9 mouse cellular contexts compared by ENCODE assay signal in the genomic region with DNA sequence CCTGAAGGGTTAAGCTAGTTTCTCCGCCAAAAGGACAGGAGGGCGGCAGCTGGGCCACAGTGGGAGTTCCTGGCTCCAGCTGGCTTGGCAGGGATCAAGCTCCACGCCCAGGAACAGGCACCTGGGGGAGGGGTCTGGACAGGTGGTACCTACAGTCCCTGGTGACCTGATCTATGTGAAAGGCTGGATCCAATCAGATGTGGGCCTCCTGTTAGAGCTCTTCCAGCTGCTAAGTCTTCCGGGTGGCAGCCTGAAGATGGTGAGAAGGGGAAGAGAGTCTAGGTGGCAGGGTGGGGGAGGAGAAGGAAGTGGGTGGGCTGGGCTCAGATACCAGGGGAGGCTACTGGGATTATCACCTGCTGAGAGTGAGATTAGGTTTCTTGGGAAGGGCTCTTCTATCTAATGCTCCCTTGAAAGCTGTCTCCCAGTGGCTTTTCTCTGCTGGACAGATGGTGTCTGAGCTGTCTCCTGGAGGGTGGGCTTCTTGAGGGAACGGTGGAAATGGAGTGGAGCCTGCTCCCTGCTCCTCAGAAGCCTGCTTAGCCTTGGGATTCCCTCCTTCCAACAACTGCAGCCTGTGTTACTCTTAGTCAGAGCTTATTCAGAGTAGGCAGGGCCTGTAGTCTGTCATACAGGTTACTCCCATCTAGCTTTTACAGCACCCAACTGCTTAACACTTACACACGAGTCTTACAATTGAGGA. TPM values are rescaled to one million over a fixed set of nuclear protein-coding genes. Genes with fewer than 3 reads are reported as not detected.
A peak's percentile ranks its signal among the peaks of the same experiment; 100 is the strongest.
DNase-seq lines count a peak whose midpoint lies in the region; ATAC-seq and TF ChIP-seq lines count a peak whose summit lies in the region.
"Had no signal": no experiment of that assay in that cellular context is flagged by ENCODE, and none has a peak within 500 bp of the region (broad histone marks: within the 10 kb centered on the region; RNA-seq: fewer than 3 reads in every experiment).

No protein-coding gene starts in this region.

- TF ChIP-seq POLR2A in limb, embryonic 14.5 days (IDR thresholded peaks at IDR 0.05; ENCODE audit: borderline replicate concordance, extremely low read depth, insufficient read depth, insufficient read length) = no peak

- no peaks in the 10 kb centered on the region for H3K27me3 ChIP-seq in heart, embryonic 10.5 days (ENCODE audit: insufficient read depth, poor library complexity, severe bottlenecking)
- no peaks in the 10 kb centered on the region for H3K27me3 ChIP-seq in heart, postnatal 0 days (ENCODE audit: control insufficient read depth, insufficient read depth, low read length)
- H3K27me3 ChIP-seq in limb, embryonic 14.5 days (ENCODE audit: control insufficient read depth, insufficient read depth, low read length) = no peaks in the 10 kb centered on the region
- H3K27me3 ChIP-seq: Patski had no signal

- no peak overlapping the region for H3K4me2 ChIP-seq in heart, postnatal 0 days (ENCODE audit: low read depth, low read length)
- no peak overlapping the region for H3K4me2 ChIP-seq in limb, embryonic 14.5 days (replicated peaks; ENCODE audit: low read depth, low read length, severe bottlenecking)

- ATAC-seq in heart, postnatal 0 days (ENCODE audit: insufficient read depth, low read depth) = no peak
- ATAC-seq in limb, embryonic 14.5 days (ENCODE audit: low FRiP score, low read depth) = peak; percentile 81
- ATAC-seq: Patski had no signal

- TF ChIP-seq EP300 in heart, postnatal 0 days (IDR thresholded peaks at IDR 0.05; ENCODE audit: low read depth) = no peak

- peaks cover 40% of the 10 kb centered on the region for H3K4me1 ChIP-seq in heart, embryonic 10.5 days
- peaks cover 25% of the 10 kb centered on the region for H3K4me1 ChIP-seq in heart, postnatal 0 days (ENCODE audit: control insufficient read depth, insufficient read depth)
- H3K4me1 ChIP-seq in limb, embryonic 14.5 days (ENCODE audit: control insufficient read depth, insufficient read depth, low read length) = peaks cover 20% of the 10 kb centered on the region

- no peaks in the 10 kb centered on the region for H3K9me3 ChIP-seq in heart, embryonic 10.5 days
- H3K9me3 ChIP-seq in heart, postnatal 0 days (replicated peaks; ENCODE audit: control insufficient read depth, low read length) = no peaks in the 10 kb centered on the region
- no peaks in the 10 kb centered on the region for H3K9me3 ChIP-seq in limb, embryonic 14.5 days (ENCODE audit: control insufficient read depth, low read length)

- no peak for DNase-seq in heart, embryonic 10.5 days (ENCODE audit: low spot score)
- DNase-seq in heart, postnatal 4 days = no peak
- DNase-seq in cerebellum, adult 8-10 months = peak; percentile 91
- no peak for DNase-seq in heart, postnatal 0 days (ENCODE audit: low spot score)
- peak; percentile 53 for DNase-seq in limb, embryonic 14.5 days (ENCODE audit: low spot score)
- DNase-seq in retina, postnatal 7 days (ENCODE audit: low read depth, low spot score) = peak; percentile 80
- DNase-seq in right cerebral cortex, postnatal 14 days = no peak
- DNase-seq in MN1 (ENCODE audit: low spot score) = no peak

- 7% methylated on average over 6 of the region's 6 CpGs for WGBS in heart, embryonic 10.5 days
- 17% methylated on average over 6 of the region's 6 CpGs for WGBS in heart, postnatal 0 days
- 2% methylated on average over 6 of the region's 6 CpGs for WGBS in limb, embryonic 14.5 days

- H3K9ac ChIP-seq in heart, postnatal 0 days (replicated peaks; ENCODE audit: low read depth, low read length) = 0 out of 2 replicates have a peak overlapping the region, but pooled peaks have one; percentile 2
- no peak overlapping the region for H3K9ac ChIP-seq in limb, embryonic 14.5 days (ENCODE audit: low read depth, low read length, severe bottlenecking)

- no peak for TF ChIP-seq CTCF in heart, postnatal 0 days (IDR thresholded peaks at IDR 0.05; ENCODE audit: low read depth)

- 0 out of 2 replicates have a peak overlapping the region, but pooled peaks have one; percentile 4 for H3K4me3 ChIP-seq in heart, embryonic 10.5 days
- no peak overlapping the region for H3K4me3 ChIP-seq in heart, postnatal 0 days (ENCODE audit: low read depth, low read length)
- no peak overlapping the region for H3K4me3 ChIP-seq in limb, embryonic 14.5 days (replicated peaks; ENCODE audit: low read length)

- no peaks in the 10 kb centered on the region for H3K36me3 ChIP-seq in heart, embryonic 10.5 days
- H3K36me3 ChIP-seq in heart, postnatal 0 days (replicated peaks; ENCODE audit: control insufficient read depth, insufficient read depth, low read length) = no peaks in the 10 kb centered on the region
- H3K36me3 ChIP-seq in limb, embryonic 14.5 days (ENCODE audit: control insufficient read depth, insufficient read depth, low read length) = no peaks in the 10 kb centered on the region

- H3K27ac ChIP-seq in heart, embryonic 10.5 days = peak overlapping the region; percentile 65
- peak overlapping the region; percentile 62 for H3K27ac ChIP-seq in heart, postnatal 0 days (ENCODE audit: low read depth)
- H3K27ac ChIP-seq in limb, embryonic 14.5 days (replicated peaks; ENCODE audit: low read depth, low read length) = no peak overlapping the region

RNA-seq across cellular contexts. Expression of a gene that starts 27.0 kb away (rescaled TPM):
- polyA plus RNA-seq in heart, embryonic 10.5 days (2016; fragmentation: Nextera tagmentation; extraction: Ambion mirVana) = 72.8 and 76.2 TPM in 2 replicates
- total RNA-seq in heart, postnatal 4 days (2021) = 10 to 100 TPM; 39.0 to 45.0 TPM
- 60.9 and 75.6 TPM in 2 replicates for total RNA-seq in heart, postnatal 0 days (2014; rRNA removed; ENCODE audit: low replicate concordance)
- polyA plus RNA-seq in heart, postnatal 0 days (2015; fragmentation: Nextera tagmentation; extraction: Ambion mirVana) = 34.5 and 35.0 TPM in 2 replicates
- 46.8 and 54.3 TPM in 2 replicates for polyA plus RNA-seq in limb, embryonic 14.5 days (2012; rRNA removed)
- 91.2 and 96.3 TPM in 2 replicates for polyA plus RNA-seq in limb, embryonic 14.5 days (2014; fragmentation: Nextera tagmentation; extraction: Ambion mirVana)

RNA-seq across cellular contexts. Expression of a gene that starts 43.2 kb away (rescaled TPM):
- polyA plus RNA-seq in heart, embryonic 10.5 days (2016; fragmentation: Nextera tagmentation; extraction: Ambion mirVana) = 74.7 and 97.0 TPM in 2 replicates
- total RNA-seq in heart, postnatal 4 days (2021) = 10 to 100 TPM; 42.4 to 51.9 TPM
- total RNA-seq in heart, postnatal 0 days (2014; rRNA removed; ENCODE audit: low replicate concordance) = 8.1 and 13.6 TPM in 2 replicates
- 15.0 and 15.1 TPM in 2 replicates for polyA plus RNA-seq in heart, postnatal 0 days (2015; fragmentation: Nextera tagmentation; extraction: Ambion mirVana)
- 36.0 and 51.3 TPM in 2 replicates for polyA plus RNA-seq in limb, embryonic 14.5 days (2012; rRNA removed)
- polyA plus RNA-seq in limb, embryonic 14.5 days (2014; fragmentation: Nextera tagmentation; extraction: Ambion mirVana) = 71.8 and 83.6 TPM in 2 replicates

RNA-seq across cellular contexts. Expression of a gene that starts 50.6 kb away (rescaled TPM):
- 18.8 and 21.1 TPM in 2 replicates for polyA plus RNA-seq in heart, embryonic 10.5 days (2016; fragmentation: Nextera tagmentation; extraction: Ambion mirVana)
- 10 to 100 TPM; 13.7 to 15.1 TPM for total RNA-seq in heart, postnatal 4 days (2021)
- 13.4 and 29.9 TPM in 2 replicates for total RNA-seq in heart, postnatal 0 days (2014; rRNA removed; ENCODE audit: low replicate concordance)
- polyA plus RNA-seq in heart, postnatal 0 days (2015; fragmentation: Nextera tagmentation; extraction: Ambion mirVana) = 17.0 and 21.4 TPM in 2 replicates
- polyA plus RNA-seq in limb, embryonic 14.5 days (2012; rRNA removed) = 21.7 and 23.7 TPM in 2 replicates
- polyA plus RNA-seq in limb, embryonic 14.5 days (2014; fragmentation: Nextera tagmentation; extraction: Ambion mirVana) = 33.6 and 34.7 TPM in 2 replicates

Comparison
In these comparisons a context has a peak if more than half of its experiments do, and no peak if none do; other contexts are left out.
1. DNase-seq: peak in cerebellum, adult 8-10 months (single experiment), limb, embryonic 14.5 days (single experiment) and retina, postnatal 7 days (single experiment); none in heart, embryonic 10.5 days (single experiment), heart, postnatal 4 days (single experiment), heart, postnatal 0 days (single experiment), right cerebral cortex, postnatal 14 days (single experiment) and MN1 (single experiment).